Mouse (Mus musculus): ENCODE results near the gene Gna11.

Gna11 gene

GRCm38 (mm10) chr10:81542727-81543460, 2.1 kb downstream of the Gna11 start:
- DNase-seq (ENCODE audit: low spot score in 2 of 2): no peak

GRCm38 (mm10) chr10:81541803-81542202, 3.2 kb downstream of the Gna11 start:
- no peak for DNase-seq (ENCODE audit: low spot score in 2 of 2)

DNA sequence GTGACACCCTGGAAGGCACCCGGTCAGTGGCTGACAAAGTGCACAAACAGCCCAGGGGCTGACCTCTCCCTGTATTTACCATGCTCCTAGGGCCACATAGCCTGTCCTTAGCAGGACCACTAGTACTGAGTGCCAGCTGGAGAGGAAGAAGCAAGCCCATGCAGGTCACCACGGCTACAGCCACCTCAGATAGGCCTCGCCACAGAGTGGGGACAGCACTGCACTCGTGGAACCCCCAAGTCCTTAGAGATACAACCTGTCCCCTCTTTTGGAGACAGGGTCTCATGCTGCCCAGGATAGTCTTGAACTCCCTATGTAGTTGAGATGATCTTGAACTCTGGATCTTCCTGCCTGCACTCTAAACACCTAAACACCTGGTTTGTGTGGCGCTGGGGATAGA, 3.6 kb downstream of the Gna11 start:
- no peak for DNase-seq (ENCODE audit: low spot score in 2 of 2)

GRCm38 (mm10) chr10:81538321-81539048, 6.5 kb downstream of the Gna11 start:
- DNase-seq (ENCODE audit: low spot score in 2 of 2): no peak

- DNase-seq (ENCODE audit: low spot score in 2 of 2): no peak
Observed at GRCm38 (mm10) chr10:81537429-81537828, 7.6 kb downstream of the Gna11 start.

- no peak for DNase-seq (ENCODE audit: low spot score in 2 of 2)
Observed at GRCm38 (mm10) chr10:81536734-81537133, 8.3 kb downstream of the Gna11 start.

GRCm38 (mm10) chr10:81534826-81535225, 10.2 kb downstream of the Gna11 start:
- no peak for DNase-seq (ENCODE audit: low spot score in 2 of 2)

GRCm38 (mm10) chr10:81526779-81527178, 18.2 kb downstream of the Gna11 start:
- peak; percentile 80 to 90 for DNase-seq (ENCODE audit: low spot score in 2 of 2)

GRCm38 (mm10) chr10:81525017-81525694, 19.8 kb downstream of the Gna11 start:
- DNase-seq (ENCODE audit: low spot score in 2 of 2): no peak

GRCm38 (mm10) chr10:81524051-81524605, 20.9 kb downstream of the Gna11 start, which contains the start of gene Gna15:
Gna15 (minus strand) TSS chr10:81524225.
- no peak for DNase-seq (ENCODE audit: low spot score in 2 of 2)

GRCm38 (mm10) chr10:81523570-81523969, 21.4 kb downstream of the Gna11 start:
- no peak for DNase-seq (ENCODE audit: low spot score in 2 of 2)

GRCm38 (mm10) chr10:81523142-81523541, 21.8 kb downstream of the Gna11 start:
- no peak for DNase-seq (ENCODE audit: low spot score in 2 of 2)

DNA sequence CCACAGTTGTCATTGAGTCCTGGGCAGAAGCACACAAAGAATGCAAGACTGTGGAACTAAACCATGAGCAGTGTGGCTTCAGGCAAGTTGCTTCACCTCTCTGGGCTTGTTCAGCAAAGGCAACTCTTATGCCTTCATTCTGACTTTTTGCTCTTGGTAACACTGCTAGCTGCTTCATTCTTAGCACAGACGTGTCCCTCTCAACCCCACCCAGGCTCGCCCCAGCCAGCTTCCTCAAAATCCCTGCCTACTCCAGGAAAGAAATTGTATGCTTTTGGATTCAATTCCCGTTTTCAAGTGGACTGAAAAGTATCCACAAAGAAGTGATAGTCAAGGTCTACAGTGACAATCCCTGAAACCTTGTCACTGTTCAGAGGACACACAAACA, 25.0 kb downstream of the Gna11 start:
- no peak for DNase-seq (ENCODE audit: low spot score in 2 of 2)

DNA sequence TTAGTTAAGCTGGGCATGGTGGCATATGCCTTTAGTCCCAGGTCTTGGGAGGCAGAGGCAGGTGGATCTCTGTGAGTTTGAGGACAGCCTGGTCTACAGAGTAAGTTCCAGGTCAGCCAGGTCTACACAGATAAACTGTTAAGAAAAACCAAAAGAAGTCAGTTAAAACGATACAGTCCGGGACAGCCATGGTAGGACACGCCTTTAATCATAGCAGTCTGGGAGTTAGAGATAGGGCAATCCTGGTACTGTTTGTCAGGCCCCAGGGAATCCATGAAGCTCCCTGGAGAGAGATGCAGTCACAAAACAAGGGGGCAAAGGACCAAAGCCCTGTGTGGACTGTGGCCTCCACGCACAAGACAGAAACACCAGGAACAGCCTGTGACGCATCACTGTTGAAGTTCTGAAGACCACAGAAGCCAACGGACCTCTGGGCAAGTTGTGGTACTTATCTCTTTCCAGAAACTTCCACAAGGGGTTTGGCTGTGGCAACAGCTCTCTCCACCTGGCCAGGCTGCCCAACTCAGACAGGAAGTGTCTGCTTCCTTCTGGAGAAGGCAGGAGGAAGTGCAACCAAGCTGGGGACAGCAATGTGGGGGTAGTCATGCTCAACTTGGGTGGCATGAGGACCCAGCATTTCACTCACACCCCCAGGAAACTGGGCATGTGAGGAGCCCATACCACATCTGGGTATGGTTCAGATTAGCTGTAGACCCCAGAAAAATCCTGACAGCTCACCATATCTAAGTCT, 25.6 kb downstream of the Gna11 start:
- no peak for DNase-seq (ENCODE audit: low spot score in 2 of 2)

DNA sequence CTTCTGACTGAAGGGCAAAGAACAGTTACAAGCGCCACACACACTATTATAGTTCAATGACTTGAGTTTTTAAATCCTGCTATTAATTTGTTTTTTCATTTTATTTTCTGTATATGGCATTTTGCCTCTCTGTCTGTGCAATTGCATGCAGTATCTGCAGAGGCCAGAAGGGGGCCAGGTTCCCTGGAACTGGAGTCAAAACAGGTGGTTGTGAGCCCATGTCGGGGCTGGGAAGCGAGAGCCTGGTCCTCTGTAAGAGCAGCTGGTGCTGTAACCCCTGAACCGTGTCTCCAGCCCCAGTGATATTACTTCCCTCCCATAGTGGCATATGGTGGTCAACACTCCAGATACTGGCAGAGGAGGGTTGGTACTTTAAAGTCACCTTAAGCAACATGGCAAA, 26.4 kb downstream of the Gna11 start:
- peak; percentile 58 to 80 for DNase-seq (ENCODE audit: low spot score in 2 of 2)

- DNase-seq (ENCODE audit: low spot score in 2 of 2): peak in 1 of 2 experiments; percentile 47
Observed at GRCm38 (mm10) chr10:81517227-81517626, 27.8 kb downstream of the Gna11 start.

GRCm38 (mm10) chr10:81513798-81514197, 31.2 kb downstream of the Gna11 start:
- DNase-seq (ENCODE audit: low spot score in 2 of 2): no peak

GRCm38 (mm10) chr10:81510246-81510810, 34.7 kb downstream of the Gna11 start:
- no peak for DNase-seq (ENCODE audit: low spot score in 2 of 2)

- DNase-seq (ENCODE audit: low spot score in 2 of 2): no peak
Observed at GRCm38 (mm10) chr10:81507691-81508489, 37.1 kb downstream of the Gna11 start.

DNA sequence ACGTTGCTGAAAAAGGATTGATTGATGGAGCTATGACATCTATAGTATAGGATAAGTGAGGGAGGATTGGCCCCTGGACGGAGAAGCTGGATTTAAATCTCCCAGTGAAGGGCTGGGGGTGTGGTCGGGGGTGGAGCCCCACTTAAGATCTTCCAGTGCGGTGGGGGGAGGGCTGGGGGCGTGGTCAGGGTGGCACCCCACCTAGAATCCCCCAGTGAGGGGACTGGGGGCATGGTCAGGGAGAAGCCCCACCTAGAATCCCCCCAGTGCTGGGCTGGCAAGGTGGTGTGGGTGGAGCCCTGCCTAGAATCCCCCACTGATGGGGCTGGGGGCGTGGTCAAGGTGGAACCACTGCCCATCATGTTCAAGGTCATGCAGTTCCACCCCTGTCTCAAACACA, 37.9 kb downstream of the Gna11 start:
- DNase-seq (ENCODE audit: low spot score in 2 of 2): no peak
